Mouse (Mus musculus) frontal cortex, postnatal 36 days (tissue): Measurements from ENCODE around the gene Brap.
"Not testable (repeated sequence)": the region's sequence is repeated elsewhere in the genome, so short reads cannot be mapped to it uniquely, and the experiment has no call there.

ENCODE experiments used
- DNase-seq, 2 experiments: peaks; one replicate each; pipeline ENCODE4 v3.0.0; 2022; ENCODE audit warnings: low spot score in 2 of 2

Gene Brap

DNA sequence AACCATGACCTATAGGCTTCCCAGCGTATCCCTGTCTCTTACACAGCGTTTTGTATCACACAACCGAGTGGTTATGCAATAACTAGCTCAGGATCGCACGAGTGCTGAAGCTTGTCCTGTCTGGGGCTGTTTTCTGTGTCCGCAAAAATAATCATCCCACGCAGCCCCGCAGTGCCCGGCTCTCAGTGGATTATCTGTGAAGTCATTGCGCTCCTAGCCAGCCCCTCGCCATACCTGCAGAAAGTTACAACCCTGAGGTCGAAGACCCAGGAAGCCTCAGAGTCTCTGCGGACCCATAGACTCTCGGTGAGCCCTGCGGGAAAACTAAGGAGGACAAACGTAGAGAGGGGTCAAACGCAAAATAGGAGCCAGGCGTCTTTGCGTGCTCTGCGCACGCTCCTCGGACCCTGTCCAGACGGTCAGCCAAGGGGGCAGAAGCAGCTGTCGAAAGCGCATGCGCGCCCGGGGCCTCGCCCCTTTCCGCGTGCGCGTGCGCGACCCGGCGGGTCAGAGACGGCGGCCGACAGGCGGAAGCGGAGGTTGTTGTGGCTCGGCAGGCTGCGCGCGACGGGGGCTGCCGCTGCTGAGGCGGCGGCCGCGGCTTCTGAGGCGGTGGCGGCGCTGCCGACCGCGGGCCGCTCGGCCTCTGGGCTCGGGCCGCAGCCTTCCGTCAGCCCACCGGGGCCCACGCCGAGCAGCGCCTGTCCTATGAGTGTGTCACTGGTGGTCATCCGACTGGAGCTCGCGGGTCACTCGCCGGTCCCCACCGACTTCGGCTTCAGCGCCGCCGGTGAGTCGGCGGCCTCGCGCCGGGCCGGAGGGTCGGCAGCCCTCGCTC is at the start of gene Brap, which contains the start of gene Acad10:
Gene Brap, plus strand, starts transcription at position 505 of the 838 bp plus-strand sequence.
Gene Acad10, minus strand, starts transcription at position 456 of the 838 bp plus-strand sequence.
- DNase-seq = peak; percentile 96

DNA sequence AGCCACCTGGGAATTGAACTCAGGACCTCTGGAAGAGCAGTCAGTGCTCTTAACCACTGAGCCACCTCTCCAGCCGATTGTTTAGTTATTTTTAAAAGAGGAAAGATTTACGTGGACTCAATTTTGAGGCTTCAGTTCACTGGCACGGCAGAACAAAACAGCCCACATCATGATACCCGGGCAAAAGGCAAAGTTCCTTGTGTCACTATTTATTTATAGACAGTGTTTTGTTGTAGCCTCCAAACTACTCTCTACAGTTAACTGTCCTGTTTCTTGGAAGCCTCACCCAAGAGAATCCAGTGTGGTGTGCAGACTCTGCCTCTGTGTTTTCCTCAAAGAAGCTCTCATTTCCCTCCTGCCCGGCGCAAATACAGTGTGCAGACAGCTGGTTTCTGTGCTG is 48.3 kb upstream of the Brap start:
- DNase-seq = no peak

GRCm38 (mm10) chr5:121614921-121615320 is 45.4 kb upstream of the Brap start:
- DNase-seq = not testable (repeated sequence)

DNA sequence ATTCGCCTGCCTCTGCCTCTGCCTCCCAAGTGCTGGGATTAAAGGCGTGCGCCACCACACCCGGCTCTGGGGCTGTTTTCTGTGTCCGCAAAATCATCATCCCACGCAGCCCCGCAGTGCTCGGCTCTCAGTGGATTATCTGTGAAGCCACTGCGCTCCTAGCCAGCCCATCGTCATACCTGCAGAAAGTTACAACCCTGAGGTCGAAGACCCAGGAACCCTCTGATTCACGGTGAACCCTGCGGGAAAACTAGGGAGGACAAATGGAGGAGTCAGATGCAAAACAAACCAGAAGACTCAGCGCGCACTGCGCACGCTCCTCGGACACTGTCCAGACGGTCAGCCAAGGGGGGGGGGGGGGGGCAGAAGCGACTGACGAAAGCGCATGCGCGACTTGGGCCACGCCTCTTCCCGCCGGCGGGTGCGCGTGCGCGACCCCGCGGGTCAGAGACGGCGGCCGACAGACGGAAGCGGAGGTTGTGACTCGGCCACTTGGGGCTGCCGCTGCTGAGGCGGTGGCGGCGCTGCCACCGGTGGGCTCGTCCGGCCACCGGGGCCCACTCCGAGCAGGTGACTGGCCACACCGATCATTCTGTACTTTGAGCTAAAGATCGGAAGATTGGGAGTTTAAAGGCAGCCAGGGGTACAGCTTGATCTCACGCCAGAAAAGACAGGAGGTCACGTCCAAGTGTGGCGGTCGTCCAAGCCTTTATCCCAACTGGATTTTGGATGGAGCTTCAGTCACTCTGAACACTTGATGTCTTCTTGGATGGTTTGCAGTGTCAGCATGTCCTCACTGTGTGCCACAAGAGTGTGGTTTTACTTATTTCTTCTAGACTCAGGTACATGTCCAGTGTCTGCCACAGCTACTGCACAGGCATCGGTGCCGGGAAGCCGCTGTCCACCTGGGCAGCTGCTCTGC is 41.5 kb upstream of the Brap start, which contains the start of gene Acad12:
Gene Acad12, minus strand, starts transcription at position 347 of the 922 bp plus-strand sequence.
- DNase-seq = peak; percentile 72 to 73

DNA sequence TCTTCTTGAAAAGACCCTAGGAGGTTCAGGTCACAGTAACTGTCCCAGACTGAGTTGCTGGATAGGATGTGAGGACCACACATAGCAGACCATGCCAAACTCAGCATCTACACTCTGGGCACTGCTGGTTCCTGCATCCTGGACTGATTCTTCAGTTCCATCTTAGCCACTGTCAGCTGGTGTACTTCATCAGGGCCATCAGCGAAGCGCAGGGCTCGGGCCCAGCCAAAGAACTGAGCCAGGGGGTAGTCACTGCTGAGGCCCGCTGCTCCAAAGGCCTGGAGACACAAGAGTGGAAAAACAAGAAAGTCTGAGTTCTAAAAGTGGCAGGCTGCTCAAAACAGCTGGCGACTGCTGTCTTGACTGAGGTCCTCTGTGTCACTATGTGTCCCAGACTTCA is 39.3 kb upstream of the Brap start:
- DNase-seq = no peak

DNA sequence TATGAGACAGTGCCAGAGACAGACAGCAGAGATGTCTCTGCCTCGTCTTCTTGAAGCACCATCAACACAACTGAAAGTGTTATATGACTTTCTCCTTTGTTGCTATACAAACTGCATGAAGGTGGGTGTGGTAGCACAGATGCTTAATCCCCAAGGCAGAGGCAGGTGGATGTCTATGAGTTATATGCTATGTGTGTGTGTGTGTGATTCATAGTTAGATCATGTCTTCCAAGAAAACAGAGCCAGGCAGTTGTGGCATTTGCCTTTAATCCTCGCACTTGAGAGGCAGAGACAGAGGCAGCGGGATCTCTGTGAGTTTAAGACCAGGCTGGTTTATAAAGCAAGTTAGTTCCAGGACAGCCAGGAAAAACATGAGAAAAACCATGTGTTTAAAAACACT is 37.1 kb upstream of the Brap start:
- DNase-seq = no peak

- DNase-seq = peak; percentile 67 to 70
Observed at GRCm38 (mm10) chr5:121627871-121628270, 32.5 kb upstream of the Brap start.

GRCm38 (mm10) chr5:121631106-121631647 is 29.2 kb upstream of the Brap start:
- not testable (repeated sequence) for DNase-seq

DNA sequence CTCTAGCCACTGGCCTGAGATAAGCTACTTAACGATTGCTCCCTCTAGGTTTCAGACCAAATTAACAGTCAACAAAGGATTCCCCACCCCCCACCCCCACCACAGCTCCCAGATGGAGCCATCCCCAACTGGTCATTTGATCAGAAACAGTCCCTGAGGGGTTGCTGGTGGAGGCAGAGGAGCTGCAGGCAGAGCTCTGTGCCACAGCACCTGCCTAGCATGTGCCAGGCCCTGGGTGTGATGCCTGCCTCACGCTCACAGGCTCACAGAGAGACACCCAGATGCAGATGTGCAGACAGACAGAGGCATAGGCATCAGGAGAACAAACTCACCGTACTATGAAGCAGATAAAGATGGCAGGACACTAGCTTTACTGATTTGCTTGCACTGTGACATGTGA is 27.6 kb upstream of the Brap start:
- no peak for DNase-seq

- DNase-seq = no peak
Observed at GRCm38 (mm10) chr5:121634668-121635067, 25.7 kb upstream of the Brap start.

- DNase-seq = no peak
Observed at GRCm38 (mm10) chr5:121637296-121637695, 23.1 kb upstream of the Brap start.

- no peak for DNase-seq
Observed at GRCm38 (mm10) chr5:121639601-121640000, 20.8 kb upstream of the Brap start.

DNA sequence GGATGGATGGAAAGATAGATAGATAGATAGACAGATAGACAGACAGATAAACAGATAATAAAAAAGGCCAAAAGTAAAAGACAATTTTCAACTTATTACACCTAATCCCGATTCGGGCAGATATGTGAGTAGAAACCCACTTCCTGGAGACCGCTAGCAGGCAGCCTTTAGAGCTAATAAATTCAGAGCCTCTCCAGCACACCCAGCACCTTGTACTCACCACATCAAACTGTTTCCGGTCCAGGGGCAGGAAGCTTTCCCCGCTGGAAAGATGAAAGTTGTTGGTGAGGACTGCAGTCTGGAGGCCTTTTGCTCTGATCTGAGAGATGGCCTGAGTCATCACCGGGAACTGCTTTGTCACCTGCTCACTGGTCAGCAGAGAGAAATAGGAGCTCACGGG is 11.2 kb upstream of the Brap start:
- no peak for DNase-seq

DNA sequence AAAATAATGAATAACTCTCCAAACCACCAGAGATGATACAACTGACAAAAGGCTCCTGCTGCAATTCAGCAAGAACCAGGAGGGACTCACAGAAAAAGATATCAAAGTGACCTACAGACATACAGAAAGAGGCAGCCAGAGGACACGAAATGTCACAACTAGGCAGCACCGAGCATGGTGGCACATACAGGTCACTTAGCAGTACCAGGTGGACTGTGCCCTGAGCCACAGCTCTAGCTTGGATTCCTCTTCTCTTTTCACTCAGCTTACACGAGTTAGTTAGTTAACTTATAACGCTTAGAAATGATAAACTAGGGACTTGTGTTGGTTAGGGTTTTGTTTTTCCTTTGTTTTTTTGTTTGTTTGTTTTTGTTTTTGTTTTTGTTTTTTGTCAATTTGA is 5.8 kb upstream of the Brap start:
- no peak for DNase-seq

DNA sequence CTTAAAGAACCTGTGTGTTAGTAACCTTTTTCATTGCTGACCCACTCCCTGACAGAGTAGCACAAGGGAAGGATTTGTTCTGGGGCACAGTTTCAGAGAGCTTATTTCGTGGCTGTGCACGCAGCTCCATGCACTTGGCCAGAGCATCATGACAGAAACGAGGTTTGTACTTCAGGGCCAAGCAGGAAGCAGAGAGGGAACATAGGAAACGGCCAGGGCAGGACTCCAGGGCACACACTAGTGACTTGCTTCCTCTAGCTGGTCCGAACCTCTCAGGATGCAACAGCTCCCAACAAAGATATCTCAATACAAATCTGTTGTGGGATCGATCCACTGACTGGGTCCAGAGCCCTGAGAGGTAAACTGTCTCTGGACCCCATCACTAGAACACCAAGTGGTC is 3.5 kb upstream of the Brap start:
- DNase-seq = not testable (repeated sequence)

DNA sequence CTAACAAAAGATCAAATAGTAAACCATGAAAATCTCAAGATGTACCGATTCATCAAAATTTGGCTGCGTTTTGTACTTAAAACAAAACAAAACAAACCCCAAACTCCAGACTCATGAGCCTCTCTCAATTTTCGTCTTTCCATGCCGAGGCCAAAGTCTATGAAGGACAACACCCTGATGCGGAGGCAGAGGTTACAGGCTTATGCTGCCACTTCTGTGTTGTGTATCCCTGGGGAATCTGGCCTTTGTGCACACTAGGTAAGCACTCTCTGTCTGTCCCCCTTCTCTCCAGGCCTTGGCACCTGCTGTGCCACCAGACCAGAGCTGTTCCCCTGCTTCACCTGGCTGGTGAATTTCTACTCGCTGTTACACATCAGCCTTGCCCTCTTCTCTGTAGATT is 2.7 kb upstream of the Brap start:
- DNase-seq = not testable (repeated sequence)

DNA sequence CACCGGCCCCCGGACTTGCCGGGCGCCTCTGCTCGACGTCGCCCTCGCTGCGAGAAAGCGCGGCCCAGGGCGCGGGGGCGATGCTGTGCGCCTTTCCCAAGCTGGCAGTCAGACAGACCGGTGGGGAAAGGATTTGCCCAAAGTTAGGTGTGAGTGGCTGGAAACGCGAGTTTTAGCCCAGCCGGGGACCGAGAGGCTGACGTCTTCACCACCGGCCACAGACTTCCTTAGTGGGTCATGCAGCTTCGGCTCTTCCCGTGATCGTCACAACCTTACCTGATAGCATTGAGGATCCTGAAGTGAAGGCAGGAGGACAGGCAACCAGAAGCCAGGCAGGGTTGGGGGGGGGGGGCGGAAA is 513 bp downstream of the Brap start:
- peak in 1 of 2 experiments; percentile 46 for DNase-seq

DNA sequence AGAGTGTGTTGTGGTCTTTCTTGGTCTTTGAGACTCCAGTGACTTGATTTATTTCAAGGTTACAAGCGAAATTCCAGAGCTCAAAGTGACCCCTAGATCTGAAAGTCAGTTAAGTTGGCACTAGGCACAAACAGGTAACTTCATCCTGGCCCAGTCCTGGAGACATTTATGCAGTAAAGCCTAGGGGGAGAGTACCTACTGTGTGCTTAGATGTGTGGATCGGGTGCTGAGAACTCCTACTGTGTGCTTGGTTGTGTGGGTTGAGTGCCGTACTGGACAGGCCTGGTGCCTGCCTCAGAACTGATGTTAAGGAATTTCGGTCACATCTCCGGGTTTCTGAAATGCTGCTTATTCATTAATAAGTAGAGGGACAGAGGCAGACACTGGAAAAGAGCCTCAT is 1.1 kb downstream of the Brap start:
- DNase-seq = no peak

- no peak for DNase-seq
Observed at GRCm38 (mm10) chr5:121663456-121663855, 3.1 kb downstream of the Brap start.

GRCm38 (mm10) chr5:121664078-121664477 is 3.7 kb downstream of the Brap start:
- DNase-seq = no peak

GRCm38 (mm10) chr5:121664971-121665370 is 4.6 kb downstream of the Brap start:
- no peak for DNase-seq

GRCm38 (mm10) chr5:121667067-121667466 is 6.7 kb downstream of the Brap start:
- no peak for DNase-seq
